Mouse (Mus musculus) urinary bladder, adult 18-20 months (tissue): ENCODE results near the gene Lonp2.

Experiments
- DNase-seq, 2 experiments: peaks; one replicate each; pipeline ENCODE4 v3.0.0; 2022; ENCODE audit warnings: low spot score in 2 of 2, mixed read lengths in 2 of 2

Gene Lonp2

GRCm38 (mm10) chr8:86623911-86624731 lies at the start of gene Lonp2:
Gene Lonp2 (plus strand): TSS chr8:86624043.
- peak; percentile 90 to 98 for DNase-seq

GRCm38 (mm10) chr8:86577547-86577946 lies 46.3 kb upstream of the Lonp2 start:
- DNase-seq: no peak

- DNase-seq: no peak
Measured at GRCm38 (mm10) chr8:86578076-86578475, 45.8 kb upstream of the Lonp2 start.

- no peak for DNase-seq
Measured at GRCm38 (mm10) chr8:86578693-86579092, 45.1 kb upstream of the Lonp2 start.

GRCm38 (mm10) chr8:86580458-86580857 lies 43.4 kb upstream of the Lonp2 start, which contains the start of gene Abcc12:
Gene Abcc12 (minus strand): TSS chr8:86580686.
- DNase-seq: no peak

GRCm38 (mm10) chr8:86581921-86582331 lies 41.9 kb upstream of the Lonp2 start:
- no peak for DNase-seq

- peak; percentile 51 to 60 for DNase-seq
Measured at GRCm38 (mm10) chr8:86585118-86585517, 38.7 kb upstream of the Lonp2 start.

- peak; percentile 31 to 50 for DNase-seq
Measured at GRCm38 (mm10) chr8:86585532-86585931, 38.3 kb upstream of the Lonp2 start.

- DNase-seq: no peak
Measured at GRCm38 (mm10) chr8:86586058-86586457, 37.8 kb upstream of the Lonp2 start.

- DNase-seq: no peak
Measured at GRCm38 (mm10) chr8:86586642-86587041, 37.2 kb upstream of the Lonp2 start.

GRCm38 (mm10) chr8:86588338-86588737 lies 35.5 kb upstream of the Lonp2 start:
- DNase-seq: no peak

- DNase-seq: no peak
Measured at GRCm38 (mm10) chr8:86593099-86593498, 30.7 kb upstream of the Lonp2 start.

- no peak for DNase-seq
Measured at GRCm38 (mm10) chr8:86594159-86594796, 29.6 kb upstream of the Lonp2 start.

- DNase-seq: no peak
Measured at GRCm38 (mm10) chr8:86595671-86596070, 28.2 kb upstream of the Lonp2 start.

GRCm38 (mm10) chr8:86597681-86598080 lies 26.2 kb upstream of the Lonp2 start:
- no peak for DNase-seq

- DNase-seq: no peak
Measured at GRCm38 (mm10) chr8:86599299-86599698, 24.5 kb upstream of the Lonp2 start.

GRCm38 (mm10) chr8:86600311-86600710 lies 23.5 kb upstream of the Lonp2 start:
- DNase-seq: no peak

GRCm38 (mm10) chr8:86603174-86603573 lies 20.7 kb upstream of the Lonp2 start:
- no peak for DNase-seq

GRCm38 (mm10) chr8:86604676-86605075 lies 19.2 kb upstream of the Lonp2 start:
- DNase-seq: no peak

- no peak for DNase-seq
Measured at GRCm38 (mm10) chr8:86613798-86614197, 10.0 kb upstream of the Lonp2 start.

- DNase-seq: no peak
Measured at GRCm38 (mm10) chr8:86615095-86615769, 8.6 kb upstream of the Lonp2 start.

GRCm38 (mm10) chr8:86617759-86618387 lies 6.0 kb upstream of the Lonp2 start:
- DNase-seq: no peak
